ENCODE assay signal across 24 mouse cellular contexts in genomic region chr5:135529310-135529709, GRCm38 (mm10). TPM values are rescaled to one million over a fixed set of nuclear protein-coding genes. Genes with fewer than 3 reads are reported as not detected.
DNase-seq lines count a peak whose midpoint lies in the region; ATAC-seq and TF ChIP-seq lines count a peak whose summit lies in the region.
"Had no signal": no experiment of that assay in that cellular context is flagged by ENCODE, and none has a peak within 500 bp of the region (broad histone marks: within the 10 kb centered on the region; RNA-seq: fewer than 3 reads in every experiment).

No protein-coding gene starts in this region.

- no peaks in the 10 kb centered on the region for H3K9me3 ChIP-seq in hindbrain, postnatal 0 days (ENCODE audit: low read length)
- H3K9me3 ChIP-seq in hindbrain, embryonic 12.5 days (replicated peaks): no peaks in the 10 kb centered on the region
- H3K9me3 ChIP-seq in MEL (replicated peaks; ENCODE audit: insufficient read depth, low read length): no peaks in the 10 kb centered on the region
- H3K9me3 ChIP-seq: heart, embryonic 15.5 days had no signal

- TF ChIP-seq RAD21 in MEL (IDR thresholded peaks at IDR 0.05; ENCODE audit: low read depth, low read length): no peak

- H3K36me3 ChIP-seq in hindbrain, postnatal 0 days (ENCODE audit: insufficient read depth, low read length): no peaks in the 10 kb centered on the region
- H3K36me3 ChIP-seq in hindbrain, embryonic 12.5 days: no peaks in the 10 kb centered on the region
- no peaks in the 10 kb centered on the region for H3K36me3 ChIP-seq in MEL (ENCODE audit: control insufficient read depth in 1 of 2, insufficient read depth in 2 of 2, low read length in 2 of 2)
- H3K36me3 ChIP-seq: heart, embryonic 15.5 days had no signal

- no peak for TF ChIP-seq EP300 in MEL (IDR thresholded peaks at IDR 0.05; ENCODE audit: low read depth in 1 of 2, low read length in 2 of 2)

- no peak for DNase-seq in hindbrain, postnatal 0 days (ENCODE audit: low spot score)
- DNase-seq in lung, postnatal 36 days: peak; percentile 11
- no peak for DNase-seq in lung, postnatal 10 days
- no peak for DNase-seq in MEL (ENCODE audit: low read depth, low spot score)
- DNase-seq in retina, embryonic 14.5 days (ENCODE audit: low spot score): peak; percentile 26
- no peak for DNase-seq in urinary bladder, postnatal 4 days (ENCODE audit: low spot score in 2 of 2)
- DNase-seq: cerebellum, adult 11 months; cerebellum, postnatal 36 days; layer of hippocampus, adult 9-11 months; right cerebral cortex, postnatal 25 days; thymus, postnatal 14 days had no signal

- TF ChIP-seq CTCF in hindbrain, postnatal 0 days (IDR thresholded peaks at IDR 0.05; ENCODE audit: low read depth): peak; percentile 46
- peak in 2 of 3 experiments; percentile 23 to 42; a peak in 3 of 6 replicates for TF ChIP-seq CTCF in MEL (IDR thresholded peaks at IDR 0.05 in 2 of 3, conservative IDR thresholded peaks at IDR 0.05 in 1 of 3; ENCODE audit: control insufficient read depth in 1 of 3, insufficient read depth in 1 of 3, low read depth in 2 of 3, low read length in 3 of 3, poor library complexity in 1 of 3, severe bottlenecking in 1 of 3)

- H3K9ac ChIP-seq in hindbrain, postnatal 0 days (replicated peaks; ENCODE audit: low read length): no peak overlapping the region
- no peak overlapping the region for H3K9ac ChIP-seq in hindbrain, embryonic 12.5 days
- H3K9ac ChIP-seq in MEL (ENCODE audit: control insufficient read depth, low read depth, low read length, poor library complexity, severe bottlenecking): no peak overlapping the region
- H3K9ac ChIP-seq: heart, embryonic 15.5 days; liver, embryonic 14.5 days had no signal

- no peak overlapping the region for H3K4me2 ChIP-seq in hindbrain, postnatal 0 days (ENCODE audit: low read depth, low read length)
- H3K4me2 ChIP-seq in hindbrain, embryonic 12.5 days (replicated peaks): no peak overlapping the region
- H3K4me2 ChIP-seq: heart, embryonic 15.5 days had no signal

- no peak for TF ChIP-seq POLR2A in MEL (IDR thresholded peaks at IDR 0.05; ENCODE audit: control insufficient read depth in 1 of 2, insufficient read depth in 1 of 2, low read depth in 1 of 2, low read length in 2 of 2, poor library complexity in 1 of 2)

- WGBS in hindbrain, postnatal 0 days: 77% methylated on average over 3 of the region's 3 CpGs
- WGBS in hindbrain, embryonic 12.5 days: 73% methylated on average over 3 of the region's 3 CpGs

- H3K27ac ChIP-seq in hindbrain, postnatal 0 days: no peak overlapping the region
- no peak overlapping the region for H3K27ac ChIP-seq in hindbrain, embryonic 12.5 days
- H3K27ac ChIP-seq in MEL (ENCODE audit: control insufficient read depth, low read depth, low read length): no peak overlapping the region
- H3K27ac ChIP-seq: heart, embryonic 15.5 days; liver, embryonic 14.5 days had no signal

- no peaks in the 10 kb centered on the region for H3K27me3 ChIP-seq in hindbrain, postnatal 0 days (ENCODE audit: insufficient read depth, low read length)
- H3K27me3 ChIP-seq in hindbrain, embryonic 12.5 days: no peaks in the 10 kb centered on the region
- peaks cover 0 to 3% of the 10 kb centered on the region in 2 experiments; a peak in 2 of 4 replicates for H3K27me3 ChIP-seq in MEL (ENCODE audit: control insufficient read depth in 1 of 2, insufficient read depth in 2 of 2, low read length in 2 of 2)
- H3K27me3 ChIP-seq: heart, embryonic 15.5 days had no signal

- no peak for ATAC-seq in hindbrain, postnatal 0 days
- no peak for ATAC-seq in hindbrain, embryonic 12.5 days (ENCODE audit: low FRiP score)
- ATAC-seq in erythroid progenitor cell, adult 5-6 weeks (replicated peaks; ENCODE audit: low FRiP score, poor library complexity, severe bottlenecking): no peak
- ATAC-seq: activated CD4-positive, CD25-positive, alpha-beta regulatory T cell, adult 4 months; hindbrain, embryonic 16.5 days had no signal

- 0 out of 2 replicates have a peak, but pooled peaks cover 3% of the 10 kb centered on the region for H3K4me1 ChIP-seq in hindbrain, postnatal 0 days (ENCODE audit: insufficient read depth, low read length)
- H3K4me1 ChIP-seq in hindbrain, embryonic 12.5 days: 0 out of 2 replicates have a peak, but pooled peaks cover 2% of the 10 kb centered on the region
- no peaks in the 10 kb centered on the region for H3K4me1 ChIP-seq in MEL (ENCODE audit: control insufficient read depth in 1 of 2, insufficient read depth in 2 of 2, low read length in 2 of 2)

- H3K4me3 ChIP-seq in hindbrain, postnatal 0 days (ENCODE audit: low read length): no peak overlapping the region
- no peak overlapping the region for H3K4me3 ChIP-seq in hindbrain, embryonic 12.5 days
- H3K4me3 ChIP-seq in MEL (ENCODE audit: control insufficient read depth in 1 of 2, insufficient read depth in 1 of 2, low read depth in 2 of 2, low read length in 2 of 2): no peak overlapping the region
- H3K4me3 ChIP-seq: heart, embryonic 15.5 days had no signal

- no peaks in the 10 kb centered on the region for H3K79me2 ChIP-seq in MEL (ENCODE audit: control insufficient read depth, insufficient read depth, low read length, poor library complexity)

TF ChIP-seq in MEL, 35 proteins besides CTCF, POLR2A, EP300 and RAD21:
- no peak for TF ChIP-seq SIN3A (IDR thresholded peaks at IDR 0.05; ENCODE audit: low read length)
- TF ChIP-seq SMC3 (IDR thresholded peaks at IDR 0.05; ENCODE audit: low read depth, low read length): peak; percentile 9; the same call in 1 of the 2 replicates
- no peak for TF ChIP-seq GABPA (IDR thresholded peaks at IDR 0.05; ENCODE audit: low read depth, low read length)
- no peak for TF ChIP-seq CHD2 (IDR thresholded peaks at IDR 0.05; ENCODE audit: low read length)
- TF ChIP-seq ZC3H11A (IDR thresholded peaks at IDR 0.05; ENCODE audit: low read depth, low read length): no peak
- no peak for TF ChIP-seq MAFK (IDR thresholded peaks at IDR 0.05; ENCODE audit: borderline replicate concordance, low read depth, low read length)

RNA-seq across cellular contexts. Expression of gene Hip1, which starts 15.6 kb away (rescaled TPM):
- total RNA-seq in hindbrain, postnatal 0 days (2014; rRNA removed): 103 and 110 TPM in 2 replicates
- 26.9 and 28.3 TPM in 2 replicates for polyA plus RNA-seq in hindbrain, postnatal 0 days (2015; fragmentation: Nextera tagmentation; extraction: Ambion mirVana)
- 67.8 and 68.0 TPM in 2 replicates for polyA plus RNA-seq in hindbrain, embryonic 12.5 days (2016; fragmentation: Nextera tagmentation; extraction: Ambion mirVana)
- total RNA-seq in MEL (2012; rRNA removed): 0.23 and 0.26 TPM in 2 replicates
- polyA plus RNA-seq in MEL (2012; ENCODE audit: insufficient read depth in 1 of 2, insufficient read length in 2 of 2, low read depth in 1 of 2, low replicate concordance in 2 of 2, missing spikeins in 1 of 2): under 1 TPM in 1 of 2 experiments, not detected in 1; 0.75 TPM
- 5.0 and 6.5 TPM in 2 replicates for total RNA-seq in erythroid progenitor cell, adult 5-6 weeks (2015; ENCODE audit: low replicate concordance)
- 1.1 and 3.0 TPM in 2 replicates for total RNA-seq in erythroid progenitor cell, adult 5-6 weeks (2017; ENCODE audit: low replicate concordance)

RNA-seq across cellular contexts. Expression of gene Ccl26, which starts 34.1 kb away (rescaled TPM):
- not detected in 2 replicates for total RNA-seq in hindbrain, postnatal 0 days (2014; rRNA removed)
- not detected in 2 replicates for polyA plus RNA-seq in hindbrain, postnatal 0 days (2015; fragmentation: Nextera tagmentation; extraction: Ambion mirVana)
- not detected in 2 replicates for polyA plus RNA-seq in hindbrain, embryonic 12.5 days (2016; fragmentation: Nextera tagmentation; extraction: Ambion mirVana)
- total RNA-seq in MEL (2012; rRNA removed): not detected in 2 replicates
- not detected for polyA plus RNA-seq in MEL (2012; ENCODE audit: insufficient read depth in 1 of 2, insufficient read length in 2 of 2, low read depth in 1 of 2, low replicate concordance in 2 of 2, missing spikeins in 1 of 2)
- not detected in 2 replicates for total RNA-seq in erythroid progenitor cell, adult 5-6 weeks (2015; ENCODE audit: low replicate concordance)
- total RNA-seq in erythroid progenitor cell, adult 5-6 weeks (2017; ENCODE audit: low replicate concordance): not detected in 2 replicates
- total RNA-seq: adrenal gland, postnatal 4 days; ES-E14; gastrocnemius, postnatal 4 days; left cerebral cortex, postnatal 36 days; megakaryocyte progenitor cell, adult 5-6 weeks; neutrophil, adult 5-6 weeks had no signal
- polyA plus RNA-seq: activated CD4-positive, CD25-positive, alpha-beta regulatory T cell, adult 4 months; heart, embryonic 15.5 days; hindbrain, embryonic 16.5 days; kidney, embryonic 14.5 days; liver, embryonic 14.5 days had no signal

RNA-seq across cellular contexts. Expression of gene Ccl24, which starts 43.5 kb away (rescaled TPM):
- total RNA-seq in hindbrain, postnatal 0 days (2014; rRNA removed): 0.26 TPM in 1 of 2 replicates, not detected in the other
- 1.9 and 2.5 TPM in 2 replicates for polyA plus RNA-seq in hindbrain, postnatal 0 days (2015; fragmentation: Nextera tagmentation; extraction: Ambion mirVana)
- 2.0 and 3.1 TPM in 2 replicates for polyA plus RNA-seq in hindbrain, embryonic 12.5 days (2016; fragmentation: Nextera tagmentation; extraction: Ambion mirVana)
- not detected in 2 replicates for total RNA-seq in MEL (2012; rRNA removed)
- not detected for polyA plus RNA-seq in MEL (2012; ENCODE audit: insufficient read depth in 1 of 2, insufficient read length in 2 of 2, low read depth in 1 of 2, low replicate concordance in 2 of 2, missing spikeins in 1 of 2)
- total RNA-seq in erythroid progenitor cell, adult 5-6 weeks (2015; ENCODE audit: low replicate concordance): not detected in 2 replicates
- total RNA-seq in erythroid progenitor cell, adult 5-6 weeks (2017; ENCODE audit: low replicate concordance): not detected in 2 replicates
- total RNA-seq: ES-E14; neutrophil, adult 5-6 weeks had no signal
- polyA plus RNA-seq: activated CD4-positive, CD25-positive, alpha-beta regulatory T cell, adult 4 months had no signal

Comparison
In these comparisons a context has a peak if more than half of its experiments do, and no peak if none do; other contexts are left out.
1. DNase-seq: peak in lung, postnatal 36 days (single experiment) and retina, embryonic 14.5 days (single experiment); none in hindbrain, postnatal 0 days (single experiment), lung, postnatal 10 days (single experiment), MEL (single experiment) and urinary bladder, postnatal 4 days (0 of 2).
2. RNA of gene Hip1, which starts 15.6 kb away (total RNA-seq): 103 to 110 TPM in hindbrain, postnatal 0 days; 1.1 to 6.5 TPM in erythroid progenitor cell, adult 5-6 weeks and 0.23 to 0.26 TPM in MEL; every median in the first group is over 10 times any median in the second.